Mouse (Mus musculus): ENCODE data around the gene Recql5. TPM values are rescaled to one million over a fixed set of nuclear protein-coding genes. Genes with fewer than 3 reads are reported as not detected.

The Recql5 gene
- 1 to 10 TPM; 6.8 to 7.4 TPM for total RNA-seq (2021)
- polyA plus RNA-seq (2012; rRNA removed): 10.2 and 12.2 TPM in 2 replicates
- long read RNA-seq, transcript Recql5-201 (19 exons, 3,971 nt): major isoform, 5 of 8 reads
- long read RNA-seq, partial matches to known transcripts: 2 of 8 reads
- long read RNA-seq, other reads (novel, unspliced or antisense): 1 of 8 reads

DNA sequence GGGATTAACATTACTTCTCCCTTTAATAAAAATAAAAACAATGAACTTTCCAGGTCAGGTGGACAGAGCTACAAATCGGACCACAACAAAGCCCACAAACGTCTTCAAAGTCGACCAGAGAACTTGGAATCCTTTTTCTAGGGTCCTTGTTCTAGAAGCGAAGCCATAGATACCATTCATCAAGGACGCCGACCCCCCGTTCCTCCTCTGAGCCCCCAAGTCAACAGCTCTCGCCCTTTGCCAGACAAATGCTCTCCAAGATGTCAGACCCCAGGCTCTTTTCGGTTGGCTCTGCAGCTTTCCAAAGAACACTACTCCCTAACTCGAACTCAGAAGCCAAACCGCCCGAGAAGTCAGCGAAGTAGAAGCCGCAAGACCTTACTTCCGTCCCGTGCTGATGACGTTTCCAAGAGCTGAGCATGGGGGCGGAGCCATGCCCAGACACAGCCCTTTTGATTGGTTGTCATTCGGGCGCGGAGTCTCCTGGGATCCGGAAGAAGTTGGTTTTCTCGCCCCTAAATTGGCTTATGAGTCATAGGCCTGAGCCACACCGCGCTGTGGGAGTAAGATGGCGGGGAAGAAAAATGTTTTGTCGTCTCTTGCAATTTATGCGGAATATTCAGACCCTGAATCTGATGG lies at the start of gene Recql5, which contains the start of gene Sap30bp:
Gene Recql5, minus strand, starts transcription at position 370 of the 639 bp plus-strand sequence.
Gene Sap30bp, plus strand, starts transcription at position 175 of the 639 bp plus-strand sequence.
- Histone ChIP-seq H3K79me2 (replicated peaks; ENCODE audit: control insufficient read depth, insufficient read depth, low read length) (peaks cover 2% of the 10 kb centered on the region; the same call in 1 of the 2 replicates), H3K4me3 (peak within 1 kb of the TSS; percentile 80), H3K36me3 (ENCODE audit: control insufficient read depth, insufficient read depth, low read length) (peaks cover 6% of the 10 kb centered on the region; the same call in 1 of the 2 replicates), H3K4me1 (ENCODE audit: control insufficient read depth, insufficient read depth, low read length) (peaks cover 3% of the 10 kb centered on the region), H3K27me3 (ENCODE audit: control insufficient read depth, insufficient read depth, low read length) (no peaks in the 10 kb centered on the region), H3K27ac (peak within 1 kb of the TSS; percentile 72), H3K9ac (ENCODE audit: low read depth, low read length) (peak within 1 kb of the TSS; percentile 80)
- DNase-seq: peak; percentile 95 to 96
- intact Hi-C loops (cut with DNase I): loop anchor here (10.0 kb wide), 1 partner anchor 202 kb away; the partner anchor contains the start of genes Mrpl38 and Trim65
- under 1% methylated on average over 28 of the region's 28 CpGs for WGBS
- TF ChIP-seq EP300 (IDR thresholded peaks at IDR 0.05; ENCODE audit: insufficient read depth, low read depth, low read length) (peak; percentile 52; the same call in 1 of the 2 replicates), POLR2A (IDR thresholded peaks at IDR 0.05; ENCODE audit: insufficient read depth, low read depth, low read length) (peak; percentile 95), CTCF (IDR thresholded peaks at IDR 0.05) (no peak)

GRCm38 (mm10) chr11:115982472-115982871 lies 49.2 kb upstream of the Recql5 start:
- intact Hi-C loops (cut with DNase I): no loop called here
- TF ChIP-seq POLR2A (IDR thresholded peaks at IDR 0.05; ENCODE audit: insufficient read depth, low read depth, low read length) (no peak), CTCF (IDR thresholded peaks at IDR 0.05) (no peak)
- no peak for DNase-seq
- Histone ChIP-seq H3K36me3 (ENCODE audit: control insufficient read depth, insufficient read depth, low read length) (no peaks in the 10 kb centered on the region), H3K4me1 (ENCODE audit: control insufficient read depth, insufficient read depth, low read length) (no peaks in the 10 kb centered on the region), H3K9ac (ENCODE audit: low read depth, low read length) (no peak overlapping the region), H3K27me3 (ENCODE audit: control insufficient read depth, insufficient read depth, low read length) (no peaks in the 10 kb centered on the region), H3K4me3 (no peak overlapping the region), H3K27ac (no peak overlapping the region), H3K79me2 (replicated peaks; ENCODE audit: control insufficient read depth, insufficient read depth, low read length) (no peaks in the 10 kb centered on the region)
- WGBS: 91% methylated on average over 15 of the region's 15 CpGs

GRCm38 (mm10) chr11:115975544-115975943 lies 42.3 kb upstream of the Recql5 start:
- no peak overlapping the region; the same call in 1 of the 2 replicates for H3K4me3 ChIP-seq

DNA sequence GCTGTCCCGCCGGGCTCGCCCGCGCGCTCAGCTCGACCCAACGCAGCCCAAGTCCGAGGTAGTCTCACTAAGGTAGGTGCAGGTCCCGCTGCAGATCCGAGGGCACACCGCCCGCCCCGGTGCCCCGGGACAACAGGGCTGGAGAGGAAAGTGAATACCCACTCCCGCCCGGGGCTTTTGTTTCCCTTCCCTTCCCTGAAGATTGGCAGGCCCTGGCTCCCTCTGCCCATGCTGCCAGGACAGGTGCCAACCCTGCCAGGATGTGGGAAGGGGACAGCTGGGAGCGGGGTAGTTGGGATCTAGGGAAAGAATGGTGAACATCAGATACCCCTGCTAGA lies 41.8 kb upstream of the Recql5 start:
- Histone ChIP-seq H3K4me3 (peak overlapping the region; percentile 41), H3K4me1 (ENCODE audit: control insufficient read depth, insufficient read depth, low read length) (0 out of 2 replicates have a peak, but pooled peaks cover 2% of the 10 kb centered on the region), H3K27ac (peak overlapping the region; percentile 36), H3K36me3 (ENCODE audit: control insufficient read depth, insufficient read depth, low read length) (no peaks in the 10 kb centered on the region), H3K27me3 (ENCODE audit: control insufficient read depth, insufficient read depth, low read length) (peaks cover 10% of the 10 kb centered on the region), H3K9ac (ENCODE audit: low read depth, low read length) (peak overlapping the region; percentile 64), H3K79me2 (replicated peaks; ENCODE audit: control insufficient read depth, insufficient read depth, low read length) (no peaks in the 10 kb centered on the region)
- WGBS: 5% methylated on average over 15 of the region's 18 CpGs
- DNase-seq: no peak
- intact Hi-C loops (cut with DNase I): no loop called here
- no peak for TF ChIP-seq EP300 (IDR thresholded peaks at IDR 0.05; ENCODE audit: insufficient read depth, low read depth, low read length)
- no peak for TF ChIP-seq POLR2A (IDR thresholded peaks at IDR 0.05; ENCODE audit: insufficient read depth, low read depth, low read length)
- TF ChIP-seq CTCF (IDR thresholded peaks at IDR 0.05): no peak

More at GRCm38 (mm10) chr11:115975544-115975943, 42.3 kb upstream of the Recql5 start:
- Histone ChIP-seq H3K36me3 (ENCODE audit: control insufficient read depth, insufficient read depth, low read length) (no peaks in the 10 kb centered on the region), H3K27me3 (ENCODE audit: control insufficient read depth, insufficient read depth, low read length) (peaks cover 10% of the 10 kb centered on the region), H3K27ac (peak overlapping the region; percentile 36; the same call in 1 of the 2 replicates), H3K4me1 (ENCODE audit: control insufficient read depth, insufficient read depth, low read length) (0 out of 2 replicates have a peak, but pooled peaks cover 2% of the 10 kb centered on the region), H3K79me2 (replicated peaks; ENCODE audit: control insufficient read depth, insufficient read depth, low read length) (no peaks in the 10 kb centered on the region), H3K9ac (ENCODE audit: low read depth, low read length) (no peak overlapping the region)
- WGBS: 35% methylated on average over 12 of the region's 12 CpGs
- intact Hi-C loops (cut with DNase I): no loop called here
- no peak for TF ChIP-seq EP300 (IDR thresholded peaks at IDR 0.05; ENCODE audit: insufficient read depth, low read depth, low read length)
- DNase-seq: no peak

DNA sequence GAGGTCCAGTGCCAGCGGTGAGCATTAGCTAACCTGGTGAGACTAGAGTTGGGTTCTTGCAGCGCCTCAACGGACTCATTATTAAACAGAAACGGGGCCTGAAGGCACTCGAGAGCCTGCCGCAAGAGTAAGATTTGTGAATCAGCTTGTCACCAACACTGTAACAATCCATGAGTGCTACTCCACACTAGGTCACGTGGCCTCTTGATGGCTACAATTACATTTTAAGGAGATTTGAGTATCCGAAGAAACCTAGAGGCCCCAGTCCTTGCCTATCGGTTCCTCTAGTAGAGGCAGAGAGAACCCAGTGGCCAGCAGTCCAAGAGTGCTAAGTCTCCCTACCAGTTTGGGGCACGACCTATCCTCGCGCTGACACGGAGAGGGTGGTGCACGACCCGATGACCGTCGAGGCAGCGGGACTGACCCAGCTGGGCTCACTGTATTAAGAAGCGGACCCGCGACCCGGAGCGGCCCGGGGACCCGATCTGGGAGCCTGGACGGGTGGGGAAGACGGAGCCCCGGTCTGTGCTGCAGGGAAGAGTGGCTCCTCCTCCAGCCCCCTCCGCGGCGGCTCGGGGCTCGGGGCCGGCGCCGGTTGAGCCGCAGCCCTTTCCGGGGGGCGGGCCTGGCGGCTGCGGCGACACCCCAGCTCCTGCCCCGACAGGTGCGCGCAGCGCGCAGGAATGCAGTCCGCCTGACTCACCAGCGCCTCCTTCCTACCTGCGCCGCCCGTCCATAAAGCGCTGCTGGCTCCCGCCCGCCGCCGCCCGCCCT lies 41.2 kb upstream of the Recql5 start, which contains the start of gene Itgb4:
Gene Itgb4, plus strand, starts transcription at position 401 of the 774 bp plus-strand sequence.
- WGBS: 17% methylated on average over 37 of the region's 58 CpGs
- Histone ChIP-seq H3K27me3 (ENCODE audit: control insufficient read depth, insufficient read depth, low read length) (peaks cover 10% of the 10 kb centered on the region), H3K4me1 (ENCODE audit: control insufficient read depth, insufficient read depth, low read length) (0 out of 2 replicates have a peak, but pooled peaks cover 2% of the 10 kb centered on the region), H3K4me3 (peak within 1 kb of the TSS; percentile 41), H3K27ac (peak within 1 kb of the TSS; percentile 36), H3K79me2 (replicated peaks; ENCODE audit: control insufficient read depth, insufficient read depth, low read length) (no peaks in the 10 kb centered on the region), H3K36me3 (ENCODE audit: control insufficient read depth, insufficient read depth, low read length) (no peaks in the 10 kb centered on the region), H3K9ac (ENCODE audit: low read depth, low read length) (peak within 1 kb of the TSS; percentile 64)
- TF ChIP-seq CTCF (IDR thresholded peaks at IDR 0.05) (peak; percentile 27), POLR2A (IDR thresholded peaks at IDR 0.05; ENCODE audit: insufficient read depth, low read depth, low read length) (no peak)
- peak; percentile 43 to 62 for DNase-seq
- intact Hi-C loops (cut with DNase I): no loop called here

Data from heart, adult 2 months (tissue).